Mouse (Mus musculus) hindbrain, embryonic 11.5 days (tissue): Measurements from ENCODE around the gene Timm17a. TPM values are rescaled to one million over a fixed set of nuclear protein-coding genes. Genes with fewer than 3 reads are reported as not detected.

Experiments
- ATAC-seq: fragments of 200-750 bp; cut with Nextera tagmentation; 2 replicates; pipeline ENCODE4 v1.8.0; 2017; ENCODE audit warnings: mild to moderate bottlenecking, moderate TSS enrichment, moderate library complexity; ENCODE audit not compliant: low FRiP score
- DNase-seq: peaks from one replicate; pipeline ENCODE4 v3.0.0-alpha.2; 2015; ENCODE audit warnings: low spot score
- H3K27ac ChIP-seq: fragments of 300-500 bp; sonication (generic); 2 replicates; pipeline ENCODE4 v1.5.1; 2014; ENCODE audit warnings: mild to moderate bottlenecking, low read depth, low read length
- H3K27me3 ChIP-seq: fragments of 300-500 bp; sonication (generic); 2 replicates; pipeline ENCODE4 v1.6.1; 2014; ENCODE audit warnings: mild to moderate bottlenecking, low read length, moderate library complexity, mixed read lengths; ENCODE audit not compliant: control insufficient read depth, insufficient read depth
- H3K36me3 ChIP-seq: fragments of 300-500 bp; sonication (generic); 2 replicates; pipeline ENCODE4 v1.6.1; 2014; ENCODE audit warnings: mild to moderate bottlenecking, low read length, moderate library complexity, mixed read lengths; ENCODE audit not compliant: control insufficient read depth, insufficient read depth
- H3K4me1 ChIP-seq: fragments of 300-500 bp; sonication (generic); replicated peaks from 2 replicates; pipeline ENCODE4 v1.6.1; 2014; ENCODE audit warnings: low read length, mixed read lengths; ENCODE audit not compliant: control insufficient read depth, insufficient read depth
- H3K4me2 ChIP-seq: fragments of 300-500 bp; sonication (generic); replicated peaks from 2 replicates; pipeline ENCODE4 v1.6.1; 2014; ENCODE audit warnings: mild to moderate bottlenecking, low read depth, low read length
- H3K4me3 ChIP-seq: fragments of 300-500 bp; sonication (generic); 2 replicates; pipeline ENCODE4 v1.5.1; 2014; ENCODE audit warnings: low read depth, low read length
- H3K9ac ChIP-seq: fragments of 300-500 bp; sonication (generic); 2 replicates; pipeline ENCODE4 v1.6.1; 2014; ENCODE audit warnings: low read depth, low read length
- H3K9me3 ChIP-seq: fragments of 300-500 bp; sonication (generic); 2 replicates; pipeline ENCODE4 v1.6.1; 2016; ENCODE audit warnings: low read length; ENCODE audit not compliant: control insufficient read depth
- WGBS: fragments of 180-500 bp; shearing (Covaris S2); extraction: QIAGEN DNeasy Blood & Tissue Kit; methylation state at CpG from one replicate; pipeline ENCODE4 v1.1.7; 2014; 5-methylcytosine and 5-hydroxymethylcytosine counted together
- polyA plus RNA-seq: library from polyadenylated mRNA; unstranded; fragments of >200 nt; fragmentation: Nextera tagmentation; extraction: Ambion mirVana; gene quantifications from 2 replicates; pipeline ENCODE4 v1.2.1, GENCODE M21; 2014

Gene Timm17a
- polyA plus RNA-seq, 1 experiment from 2014 or later, result 175 TPM

DNA sequence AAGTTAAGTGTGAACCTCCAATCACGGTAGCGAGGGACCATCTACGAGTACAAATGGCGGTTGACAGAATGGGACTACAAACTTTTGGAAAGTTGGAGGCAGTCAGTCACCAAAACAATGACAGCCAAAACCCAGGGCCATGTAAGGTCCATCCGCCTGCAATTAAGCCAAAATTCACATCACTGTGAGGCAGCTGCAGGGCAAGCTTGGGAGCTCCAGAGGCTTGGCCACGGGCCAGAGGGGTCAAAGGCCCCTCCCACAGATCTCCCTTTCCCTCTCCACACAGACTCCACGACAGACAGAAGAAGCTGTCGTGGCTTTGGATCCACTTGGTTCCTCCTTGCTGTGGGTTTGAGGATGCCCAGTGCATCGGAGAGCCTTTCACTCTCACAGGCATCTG lies 50.3 kb downstream of the Timm17a start:
- no peak overlapping the region for H3K4me3 ChIP-seq
- H3K4me2 ChIP-seq, result no peak overlapping the region
- no peaks in the 10 kb centered on the region for H3K9me3 ChIP-seq
- 85% methylated on average over 9 of the region's 9 CpGs for WGBS
- ATAC-seq (no peak), DNase-seq (no peak)
- no peak overlapping the region for H3K27ac ChIP-seq
- H3K27me3 ChIP-seq, result peaks cover 2% of the 10 kb centered on the region; the same call in 1 of the 2 replicates
- H3K4me1 ChIP-seq, result peaks cover 5% of the 10 kb centered on the region
- H3K9ac ChIP-seq, result no peak overlapping the region
- H3K36me3 ChIP-seq, result 0 out of 2 replicates have a peak, but pooled peaks cover 2% of the 10 kb centered on the region

DNA sequence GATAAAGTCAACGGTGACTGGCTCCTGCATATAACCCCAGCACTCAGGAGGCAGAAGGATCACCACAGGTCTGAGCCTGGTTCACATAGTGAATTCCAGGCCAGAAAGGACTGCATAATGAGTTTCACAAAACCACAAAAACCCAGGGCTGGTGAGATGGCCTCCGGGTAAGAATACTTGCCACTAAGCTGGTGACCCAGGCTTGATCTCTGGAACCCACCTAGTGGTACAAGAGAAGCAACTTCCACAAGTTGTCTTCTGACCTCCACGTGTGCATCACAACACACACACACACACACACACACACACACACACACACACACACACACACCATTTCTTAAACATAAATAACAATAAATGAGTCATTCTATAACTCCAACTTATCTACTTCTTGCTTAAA lies 51.2 kb downstream of the Timm17a start:
- DNase-seq (no peak), ATAC-seq (no peak)
- H3K36me3 ChIP-seq, result 0 out of 2 replicates have a peak, but pooled peaks cover 2% of the 10 kb centered on the region
- no peak overlapping the region for H3K4me2 ChIP-seq
- no peak overlapping the region for H3K4me3 ChIP-seq
- H3K9ac ChIP-seq, result no peak overlapping the region
- peaks cover 2% of the 10 kb centered on the region; the same call in 1 of the 2 replicates for H3K27me3 ChIP-seq
- WGBS, result 91% methylated on average over 3 of the region's 3 CpGs
- peaks cover 7% of the 10 kb centered on the region for H3K4me1 ChIP-seq
- H3K27ac ChIP-seq, result no peak overlapping the region
- H3K9me3 ChIP-seq, result no peaks in the 10 kb centered on the region

DNA sequence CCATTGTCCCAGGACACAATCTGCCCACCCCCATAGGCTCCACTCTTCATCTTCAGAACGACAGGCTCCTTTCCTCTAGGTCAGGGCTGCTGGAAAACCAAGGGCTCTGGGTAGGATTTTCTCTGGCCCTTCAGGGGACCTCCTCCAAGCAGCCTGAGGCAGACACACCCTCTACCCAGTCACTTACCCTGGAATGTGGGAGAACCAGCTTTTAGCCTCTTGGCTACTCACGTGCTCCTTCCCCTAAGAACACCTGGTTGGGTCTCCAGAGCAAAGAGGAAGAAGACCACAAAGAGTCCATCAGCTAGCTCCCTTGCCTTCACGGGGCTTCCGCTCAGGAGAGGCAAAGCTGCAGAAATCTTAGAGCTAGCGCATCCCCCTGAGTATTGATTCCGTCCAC lies 52.6 kb downstream of the Timm17a start:
- Histone ChIP-seq H3K4me1 (peaks cover 7% of the 10 kb centered on the region), H3K9ac (no peak overlapping the region), H3K27me3 (peaks cover 2% of the 10 kb centered on the region; the same call in 1 of the 2 replicates), H3K4me3 (no peak overlapping the region), H3K27ac (no peak overlapping the region), H3K36me3 (0 out of 2 replicates have a peak, but pooled peaks cover 2% of the 10 kb centered on the region), H3K9me3 (no peaks in the 10 kb centered on the region), H3K4me2 (no peak overlapping the region)
- 73% methylated on average over 6 of the region's 6 CpGs for WGBS
- no peak for ATAC-seq
- no peak for DNase-seq

DNA sequence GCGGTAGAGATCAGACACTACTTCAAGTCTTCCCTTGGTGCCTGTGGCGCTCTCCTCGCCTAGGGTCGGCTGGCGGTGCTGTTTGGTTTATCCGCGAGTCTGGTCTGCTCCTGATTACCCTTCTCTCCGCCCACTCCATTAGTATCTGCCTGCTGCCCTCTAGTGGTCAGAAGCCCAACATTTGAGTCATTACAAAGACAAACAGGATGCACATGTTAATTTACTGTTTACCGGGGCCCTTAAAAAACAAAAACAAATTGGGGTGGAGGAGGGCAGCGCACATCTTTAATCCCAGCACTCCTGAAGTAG lies 54.5 kb downstream of the Timm17a start:
- peak; percentile 58 for ATAC-seq

DNA sequence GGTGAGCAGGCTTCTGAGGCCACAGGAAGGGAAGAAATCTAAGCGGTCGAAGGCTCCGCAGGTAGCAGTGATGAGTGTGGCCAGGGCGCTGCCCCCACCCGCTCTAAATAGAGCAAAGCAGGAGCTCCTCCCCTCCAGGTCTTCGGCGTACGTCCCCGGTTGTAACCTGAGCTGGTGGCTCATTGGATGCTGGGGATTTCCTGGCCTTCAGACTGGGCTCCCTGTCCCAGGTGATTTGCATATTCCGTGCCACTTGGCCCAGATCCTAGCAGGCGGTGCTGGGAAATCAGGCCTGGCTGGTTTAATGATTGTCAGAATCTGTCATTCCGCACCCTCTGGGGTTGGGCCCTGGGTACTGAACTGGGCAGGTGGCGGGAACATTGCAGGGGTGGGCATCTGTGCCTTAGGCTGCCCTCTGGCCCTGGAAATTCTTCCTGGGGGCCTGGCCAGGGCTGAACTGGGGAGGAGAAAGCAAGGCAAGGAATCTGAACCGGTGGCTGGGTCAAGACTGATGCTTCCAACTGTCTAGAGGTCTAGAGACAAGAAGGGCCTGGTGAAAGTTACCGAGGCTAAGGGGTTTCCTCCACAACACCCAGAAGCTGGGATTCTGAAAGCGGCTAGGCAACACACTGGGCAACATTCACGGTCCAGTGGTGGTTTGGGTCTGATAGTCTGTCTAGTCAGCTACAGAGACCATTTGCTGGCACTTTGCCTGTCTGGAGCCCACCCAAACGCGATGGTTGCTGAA lies 55.0 kb downstream of the Timm17a start, which contains the start of gene Elf3:
Gene Elf3, minus strand, starts transcription at position 189 of the 748 bp plus-strand sequence.
- DNase-seq (peak; percentile 49), ATAC-seq (peak; percentile 56)
- Histone ChIP-seq H3K9me3 (no peaks in the 10 kb centered on the region), H3K4me2 (peak within 1 kb of the TSS; percentile 49), H3K4me3 (0 out of 2 replicates have a peak within 1 kb of the TSS, but pooled peaks have one; percentile 14), H3K27ac (0 out of 2 replicates have a peak within 1 kb of the TSS, but pooled peaks have one; percentile 30), H3K27me3 (peaks cover 2% of the 10 kb centered on the region; the same call in 1 of the 2 replicates), H3K36me3 (no peaks in the 10 kb centered on the region), H3K4me1 (peaks cover 7% of the 10 kb centered on the region), H3K9ac (peak within 1 kb of the TSS; percentile 41; the same call in 1 of the 2 replicates)
- WGBS, result 5% methylated on average over 19 of the region's 19 CpGs

More for the DNA sequence above, 54.5 kb downstream of the Timm17a start:
- Histone ChIP-seq H3K4me2 (peak overlapping the region; percentile 49), H3K36me3 (no peaks in the 10 kb centered on the region), H3K9me3 (no peaks in the 10 kb centered on the region), H3K4me3 (0 out of 2 replicates have a peak overlapping the region, but pooled peaks have one; percentile 14), H3K4me1 (peaks cover 7% of the 10 kb centered on the region), H3K27me3 (peaks cover 2% of the 10 kb centered on the region; the same call in 1 of the 2 replicates), H3K27ac (no peak overlapping the region), H3K9ac (peak overlapping the region; percentile 41; the same call in 1 of the 2 replicates)
- DNase-seq, result peak; percentile 91
- WGBS, result 1% methylated on average over 10 of the region's 10 CpGs

DNA sequence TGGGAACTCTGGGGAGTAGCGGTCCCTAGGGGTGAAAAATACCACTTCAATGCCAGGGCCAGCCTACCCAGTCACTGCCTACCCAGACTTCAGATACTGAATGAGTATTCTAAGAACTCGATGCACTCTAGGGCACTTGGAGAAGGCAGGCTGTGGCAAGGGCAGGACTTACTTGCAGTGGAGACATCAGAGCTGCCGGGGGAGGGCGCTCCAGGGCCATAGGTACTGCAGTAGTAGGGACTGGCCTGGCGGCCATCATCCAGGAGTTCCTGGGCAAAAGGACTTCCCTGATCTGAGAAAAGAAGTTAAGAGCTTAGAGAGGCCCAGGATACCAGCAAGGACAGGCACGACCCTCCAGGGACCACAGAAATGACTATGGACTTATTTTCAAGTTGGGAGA lies 57.3 kb downstream of the Timm17a start:
- Histone ChIP-seq H3K9ac (no peak overlapping the region), H3K36me3 (no peaks in the 10 kb centered on the region), H3K27ac (no peak overlapping the region), H3K4me1 (peaks cover 7% of the 10 kb centered on the region), H3K4me2 (no peak overlapping the region), H3K27me3 (peaks cover 2% of the 10 kb centered on the region; the same call in 1 of the 2 replicates), H3K4me3 (no peak overlapping the region), H3K9me3 (no peaks in the 10 kb centered on the region)
- WGBS, result 74% methylated on average over 6 of the region's 6 CpGs
- DNase-seq (no peak), ATAC-seq (no peak)

DNA sequence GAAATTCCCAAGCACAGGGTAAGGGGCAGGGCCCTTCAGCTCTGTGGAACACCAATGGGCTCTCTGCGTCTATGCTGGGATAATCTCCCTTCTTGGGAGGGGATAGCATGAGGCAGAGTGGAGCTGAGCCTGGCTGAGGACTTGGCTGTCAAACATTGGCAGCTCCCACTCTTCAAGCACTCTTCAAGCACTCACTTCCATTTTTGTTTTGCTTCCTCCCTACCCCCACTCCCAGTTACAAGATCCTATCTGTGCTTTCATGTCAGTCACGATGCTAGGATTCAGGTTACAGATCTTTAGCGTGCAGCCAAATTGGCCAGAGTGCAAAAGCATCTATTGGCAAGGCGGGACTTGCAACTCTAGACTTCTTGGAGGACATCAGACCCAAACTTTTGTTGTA lies 60.7 kb downstream of the Timm17a start:
- no peaks in the 10 kb centered on the region for H3K4me1 ChIP-seq
- H3K9me3 ChIP-seq, result no peaks in the 10 kb centered on the region
- H3K27ac ChIP-seq, result no peak overlapping the region
- H3K9ac ChIP-seq, result no peak overlapping the region
- no peak overlapping the region for H3K4me3 ChIP-seq
- ATAC-seq (no peak), DNase-seq (no peak)
- no peaks in the 10 kb centered on the region for H3K36me3 ChIP-seq
- H3K4me2 ChIP-seq, result no peak overlapping the region
- H3K27me3 ChIP-seq, result 0 out of 2 replicates have a peak, but pooled peaks cover 2% of the 10 kb centered on the region
- 56% methylated on average over 4 of the region's 4 CpGs for WGBS

DNA sequence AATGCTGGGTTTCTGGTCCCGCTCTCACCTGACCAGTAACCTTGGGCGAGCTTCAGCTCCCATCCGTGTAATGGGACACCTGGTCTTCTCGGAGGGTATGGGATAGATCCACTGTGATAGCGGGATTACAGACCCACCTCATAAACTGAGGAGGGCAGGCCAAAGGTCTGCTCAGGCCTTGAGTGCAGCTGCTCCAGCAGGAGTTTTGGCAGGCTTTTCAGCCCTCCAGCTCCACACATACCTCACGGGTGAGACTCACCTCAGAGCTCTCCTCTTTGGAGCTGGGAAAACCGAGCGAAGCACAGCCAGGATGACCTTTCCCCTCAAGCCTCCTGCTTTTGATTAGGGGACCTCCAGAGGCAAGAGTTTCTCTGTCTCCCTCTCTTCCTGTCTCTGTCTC lies 62.2 kb downstream of the Timm17a start:
- DNase-seq (no peak), ATAC-seq (no peak)
- H3K4me3 ChIP-seq, result no peak overlapping the region
- H3K27me3 ChIP-seq, result 0 out of 2 replicates have a peak, but pooled peaks cover 2% of the 10 kb centered on the region
- no peak overlapping the region for H3K27ac ChIP-seq
- no peak overlapping the region for H3K9ac ChIP-seq
- H3K9me3 ChIP-seq, result no peaks in the 10 kb centered on the region
- no peak overlapping the region for H3K4me2 ChIP-seq
- no peaks in the 10 kb centered on the region for H3K36me3 ChIP-seq
- no peaks in the 10 kb centered on the region for H3K4me1 ChIP-seq
- WGBS, result 84% methylated on average over 8 of the region's 8 CpGs

DNA sequence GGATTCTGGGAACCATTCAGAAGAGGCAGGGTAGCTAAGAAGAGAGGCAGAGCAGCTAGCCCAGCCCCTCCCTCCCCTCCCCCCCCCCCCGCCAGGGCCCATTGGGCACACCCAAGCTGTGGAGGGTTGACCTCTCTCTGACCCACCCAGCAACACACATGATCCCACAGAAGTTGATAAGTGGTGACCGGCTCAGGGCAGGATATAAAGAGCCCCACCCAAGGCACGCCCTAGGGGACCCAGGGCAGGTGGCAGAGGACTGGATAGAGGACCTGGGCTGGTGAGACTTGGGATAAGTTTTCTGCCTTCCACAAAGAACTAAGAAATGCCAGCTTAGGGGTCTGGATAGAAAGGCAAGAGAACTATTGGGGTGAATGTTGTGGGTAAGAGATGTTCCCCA lies 62.9 kb downstream of the Timm17a start:
- 85% methylated on average over 2 of the region's 3 CpGs for WGBS
- ATAC-seq (no peak), DNase-seq (no peak)
- Histone ChIP-seq H3K4me2 (no peak overlapping the region), H3K27me3 (0 out of 2 replicates have a peak, but pooled peaks cover 2% of the 10 kb centered on the region), H3K36me3 (no peaks in the 10 kb centered on the region), H3K9me3 (no peaks in the 10 kb centered on the region), H3K4me3 (no peak overlapping the region), H3K27ac (no peak overlapping the region), H3K9ac (no peak overlapping the region), H3K4me1 (no peaks in the 10 kb centered on the region)
